Mouse (Mus musculus) brown adipose tissue, adult 24 weeks (tissue): ENCODE measurements around the gene Dmgdh. TPM values are rescaled to one million over a fixed set of nuclear protein-coding genes. Genes with fewer than 3 reads are reported as not detected.

Experiments
- H3K27ac ChIP-seq: fragments of 200-500 bp; replicated peaks from 2 replicates; pipeline ENCODE4 v1.5.1; 2012; ENCODE audit warnings: low read depth, mild to moderate bottlenecking, low read length
- H3K4me1 ChIP-seq: fragments of 200-500 bp; 2 replicates; pipeline ENCODE4 v1.6.1; 2012; ENCODE audit warnings: low read length, mixed read lengths; ENCODE audit not compliant: control insufficient read depth, insufficient read depth, insufficient read length
- H3K4me3 ChIP-seq: fragments of 200-500 bp; 2 replicates; pipeline ENCODE4 v1.5.1; 2012; ENCODE audit warnings: low read depth, mild to moderate bottlenecking, low read length, moderate library complexity; ENCODE audit not compliant: insufficient read depth
- polyA plus RNA-seq: library from polyadenylated mRNA; stranded (reverse); fragments of >200 nt; gene quantifications from 2 replicates; pipeline ENCODE4 v1.2.4, GENCODE M21; 2012; ENCODE audit not compliant: missing spikeins, insufficient read depth, insufficient read length

The Dmgdh gene
- polyA plus RNA-seq, 1 experiment: not detected

DNA sequence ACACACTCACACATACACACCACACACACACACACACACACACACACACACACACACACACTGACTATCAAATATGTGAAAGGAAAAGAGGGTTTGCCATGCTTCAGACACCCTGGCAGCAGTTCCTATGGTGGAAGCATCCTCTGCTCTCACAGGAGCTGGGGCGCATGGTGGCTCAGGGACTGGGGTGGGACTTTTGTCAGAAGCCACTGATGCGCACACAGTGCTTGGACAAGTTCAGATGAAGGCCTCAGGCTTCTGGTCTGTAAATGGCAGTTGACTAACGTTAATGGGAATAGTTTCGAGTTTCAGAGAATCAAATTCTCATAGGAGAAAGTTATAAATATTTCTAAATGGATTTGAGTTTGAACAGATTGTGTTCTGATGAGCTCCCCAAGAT is 11.0 kb downstream of the Dmgdh start:
- Histone ChIP-seq H3K4me3 (no peak overlapping the region), H3K4me1 (no peaks in the 10 kb centered on the region)

DNA sequence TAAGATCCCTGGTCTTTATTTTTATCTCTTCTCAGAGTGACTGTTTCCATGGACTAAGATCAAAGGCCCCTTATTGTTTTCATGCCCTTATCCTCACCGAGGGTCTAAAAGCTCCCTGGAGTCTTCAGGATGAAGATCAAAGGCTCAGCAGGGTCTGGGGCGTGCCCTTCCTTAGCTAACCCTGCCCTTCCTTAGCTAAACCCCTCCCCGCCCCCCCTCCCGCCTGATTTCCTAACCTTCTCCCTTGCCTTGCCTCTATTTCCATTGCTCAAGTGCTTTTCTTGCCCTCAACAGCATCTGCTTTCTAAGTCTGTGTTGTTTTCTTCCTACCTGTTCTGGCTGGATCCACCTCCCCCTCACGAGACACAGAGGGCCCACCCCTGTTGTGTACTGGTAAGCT is 13.1 kb downstream of the Dmgdh start:
- Histone ChIP-seq H3K4me3 (no peak overlapping the region), H3K27ac (no peak overlapping the region), H3K4me1 (no peaks in the 10 kb centered on the region)

More for the DNA sequence above, 11.0 kb downstream of the Dmgdh start:
- H3K27ac ChIP-seq: no peak overlapping the region

DNA sequence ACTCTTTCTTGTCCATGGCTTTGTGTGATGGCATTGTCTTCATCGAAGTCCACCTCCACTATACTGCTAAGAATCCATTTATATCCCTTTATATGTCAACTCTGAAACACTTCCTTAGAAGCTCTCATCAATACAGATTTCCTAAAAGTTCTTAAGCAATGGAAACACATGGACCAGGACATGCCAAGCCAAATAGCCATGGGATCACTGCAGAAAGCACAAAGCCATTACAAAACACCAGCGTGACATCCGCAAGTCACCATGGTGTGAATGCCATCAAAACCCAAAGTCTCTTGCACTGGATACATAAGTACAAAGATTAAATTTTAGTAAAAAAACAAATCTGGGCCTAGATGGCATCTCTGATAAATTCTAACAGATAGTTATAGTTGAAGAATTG is 15.3 kb downstream of the Dmgdh start:
- Histone ChIP-seq H3K4me3 (no peak overlapping the region), H3K27ac (no peak overlapping the region), H3K4me1 (no peaks in the 10 kb centered on the region)

DNA sequence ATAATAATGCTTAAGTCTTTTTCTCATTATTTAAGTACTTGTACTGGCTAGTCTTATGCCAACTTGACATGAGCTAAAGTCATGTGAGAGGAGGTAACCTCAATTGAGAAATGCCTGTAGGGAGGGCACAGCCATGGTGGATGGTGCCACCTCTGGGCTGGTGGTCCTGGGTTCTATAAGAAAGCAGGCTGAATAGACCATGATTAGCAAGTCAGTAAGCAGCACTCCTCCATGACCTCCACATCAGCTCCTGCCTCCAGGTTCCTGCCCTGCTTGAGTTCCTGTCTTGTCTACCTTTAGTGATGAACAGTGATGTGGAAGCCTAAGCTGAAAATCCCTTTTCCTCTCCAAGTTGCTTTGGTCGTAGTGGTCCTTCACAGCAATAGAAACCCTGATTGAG is 16.6 kb downstream of the Dmgdh start:
- no peak overlapping the region for H3K27ac ChIP-seq
- H3K4me1 ChIP-seq: no peaks in the 10 kb centered on the region

DNA sequence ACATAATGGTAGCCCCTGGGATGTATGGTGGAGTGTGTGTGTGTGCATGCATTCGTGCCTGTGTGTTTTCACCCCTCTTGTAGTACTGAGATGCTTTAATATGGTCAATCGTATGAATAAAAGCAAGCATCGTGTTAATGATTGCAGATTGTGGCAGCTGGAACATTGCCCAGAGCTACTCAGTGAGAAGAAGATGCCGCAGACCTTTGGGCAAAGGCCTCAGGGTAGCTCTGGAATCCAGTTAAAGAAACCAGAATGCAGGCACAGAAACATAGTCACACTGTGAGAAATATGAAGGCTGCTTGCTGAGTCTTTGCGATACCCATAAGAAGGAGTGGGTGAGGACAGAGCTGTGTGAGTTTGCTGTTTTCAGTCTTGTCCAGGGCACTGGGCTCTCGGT is 24.6 kb downstream of the Dmgdh start:
- Histone ChIP-seq H3K4me3 (no peak overlapping the region), H3K27ac (no peak overlapping the region), H3K4me1 (no peaks in the 10 kb centered on the region)

More for the DNA sequence above, 16.6 kb downstream of the Dmgdh start:
- no peak overlapping the region for H3K4me3 ChIP-seq

DNA sequence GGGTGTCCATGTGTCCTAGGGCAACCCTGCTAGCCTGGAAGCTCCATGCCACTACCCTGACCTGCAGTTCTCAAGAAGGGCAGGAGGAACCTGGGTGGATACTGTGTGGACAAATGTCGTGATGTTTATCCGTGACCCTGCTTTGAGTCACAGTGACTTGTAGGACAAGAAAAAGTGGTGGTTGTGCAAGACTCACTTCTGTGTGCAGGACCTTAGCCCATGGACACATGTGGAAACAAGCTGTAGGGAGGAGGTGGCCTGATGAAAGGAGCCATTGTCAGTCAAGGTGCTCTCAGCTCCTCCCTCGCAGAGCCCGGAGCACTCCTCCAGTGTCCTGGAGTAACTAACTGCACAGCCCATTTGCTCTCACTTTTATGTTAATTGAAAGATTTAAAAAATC is 31.5 kb downstream of the Dmgdh start:
- no peaks in the 10 kb centered on the region for H3K4me1 ChIP-seq
- H3K27ac ChIP-seq: no peak overlapping the region
- no peak overlapping the region for H3K4me3 ChIP-seq

DNA sequence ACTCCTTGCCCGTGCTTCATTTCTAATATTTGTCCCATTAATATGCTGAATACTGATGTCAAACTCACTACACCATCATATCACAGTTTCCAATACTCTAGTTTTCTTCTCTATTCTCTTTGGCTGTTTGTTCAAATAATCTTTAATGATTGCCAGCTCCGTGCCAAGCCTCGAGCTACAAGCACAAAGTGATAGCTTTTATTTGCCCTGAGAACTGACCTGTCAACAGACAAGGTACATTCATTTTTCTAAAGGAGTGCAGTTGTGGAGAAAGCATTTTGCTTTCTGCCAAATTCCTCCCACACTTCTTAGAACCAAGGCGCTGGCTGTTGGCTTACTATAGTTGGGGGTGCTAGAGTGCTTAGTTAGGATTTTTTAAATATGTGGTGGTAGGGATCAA is 33.0 kb downstream of the Dmgdh start:
- H3K4me3 ChIP-seq: no peak overlapping the region
- no peak overlapping the region for H3K27ac ChIP-seq
- no peaks in the 10 kb centered on the region for H3K4me1 ChIP-seq

DNA sequence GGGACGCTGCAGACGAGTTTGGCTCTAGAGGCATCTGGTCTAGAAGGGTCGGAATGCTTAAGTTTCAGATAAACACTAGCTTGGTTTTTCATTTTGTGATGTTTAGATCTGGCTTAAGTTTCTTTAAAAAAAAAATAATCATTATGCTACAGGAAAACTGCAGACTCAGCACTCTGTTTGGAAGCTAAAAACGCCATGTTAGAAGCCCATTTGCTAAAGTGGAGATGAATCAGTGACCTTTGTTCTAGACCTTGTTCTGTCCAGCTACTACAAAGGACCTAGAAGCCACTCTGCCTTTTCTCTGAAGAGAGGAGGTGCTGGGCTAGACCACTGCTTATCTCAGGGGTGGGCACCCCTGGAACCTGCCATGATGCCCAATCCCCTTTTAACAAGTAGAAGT is 36.1 kb downstream of the Dmgdh start:
- Histone ChIP-seq H3K4me1 (no peaks in the 10 kb centered on the region), H3K4me3 (no peak overlapping the region), H3K27ac (no peak overlapping the region)

DNA sequence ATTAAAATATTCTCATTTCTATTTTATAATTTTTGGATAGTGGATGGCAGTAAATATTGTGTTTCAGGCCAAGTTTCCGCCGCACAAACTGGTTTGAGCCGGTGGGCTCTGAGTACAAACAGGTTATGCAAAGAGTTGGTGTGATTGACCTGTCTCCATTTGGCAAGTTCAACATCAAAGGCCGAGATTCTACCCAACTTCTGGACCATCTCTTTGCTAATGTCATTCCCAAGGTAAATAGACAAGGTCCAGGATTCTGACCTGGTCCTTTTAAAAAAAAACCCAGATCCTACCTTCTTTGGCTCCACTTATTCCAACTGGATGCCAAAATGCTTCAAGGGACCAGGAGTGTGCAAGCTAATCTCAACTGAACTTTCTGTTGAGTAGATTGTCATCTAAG is 37.0 kb downstream of the Dmgdh start:
- H3K27ac ChIP-seq: no peak overlapping the region

DNA sequence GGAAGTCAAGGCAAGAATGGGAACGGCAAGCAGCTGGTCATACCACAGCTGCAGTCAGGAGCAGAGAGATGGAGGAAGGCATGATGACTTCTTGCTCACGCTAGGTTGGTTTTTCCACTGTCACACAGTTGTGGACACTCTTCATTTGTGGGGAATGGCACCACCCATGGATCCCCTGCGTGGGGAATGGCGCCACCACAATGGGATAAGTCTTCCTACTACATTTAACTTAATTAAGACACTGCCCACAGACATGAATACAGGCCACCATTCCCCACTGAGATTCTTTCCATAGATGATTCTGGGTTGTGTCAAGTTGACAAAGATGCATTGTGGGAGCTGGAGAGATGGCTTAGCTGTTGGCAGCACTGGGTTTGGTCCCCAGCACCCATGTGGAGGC is 38.1 kb downstream of the Dmgdh start:
- H3K27ac ChIP-seq: no peak overlapping the region
- no peak overlapping the region for H3K4me3 ChIP-seq
- no peaks in the 10 kb centered on the region for H3K4me1 ChIP-seq

More for the DNA sequence above, 37.0 kb downstream of the Dmgdh start:
- Histone ChIP-seq H3K4me1 (no peaks in the 10 kb centered on the region), H3K4me3 (no peak overlapping the region)

DNA sequence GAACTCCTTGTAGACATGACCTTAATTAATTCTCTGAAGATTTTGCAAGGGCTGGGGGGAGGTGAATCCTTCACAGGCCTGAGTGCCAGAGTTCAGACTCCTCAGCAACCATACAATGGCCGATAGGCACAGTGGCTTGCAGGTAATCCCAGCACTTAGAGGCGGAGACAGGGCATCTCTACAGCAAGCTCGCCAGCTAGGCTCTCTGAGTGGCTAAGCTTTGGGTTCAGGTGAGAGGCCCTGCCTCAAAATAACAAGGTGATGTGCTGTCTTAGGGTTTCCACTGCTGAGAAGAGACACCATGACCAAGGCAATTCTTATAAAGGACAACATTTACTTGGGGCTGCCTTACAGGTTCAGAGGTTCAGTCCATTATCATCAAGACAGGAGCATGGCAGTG is 39.6 kb downstream of the Dmgdh start:
- Histone ChIP-seq H3K4me3 (no peak overlapping the region), H3K4me1 (no peaks in the 10 kb centered on the region), H3K27ac (no peak overlapping the region)

DNA sequence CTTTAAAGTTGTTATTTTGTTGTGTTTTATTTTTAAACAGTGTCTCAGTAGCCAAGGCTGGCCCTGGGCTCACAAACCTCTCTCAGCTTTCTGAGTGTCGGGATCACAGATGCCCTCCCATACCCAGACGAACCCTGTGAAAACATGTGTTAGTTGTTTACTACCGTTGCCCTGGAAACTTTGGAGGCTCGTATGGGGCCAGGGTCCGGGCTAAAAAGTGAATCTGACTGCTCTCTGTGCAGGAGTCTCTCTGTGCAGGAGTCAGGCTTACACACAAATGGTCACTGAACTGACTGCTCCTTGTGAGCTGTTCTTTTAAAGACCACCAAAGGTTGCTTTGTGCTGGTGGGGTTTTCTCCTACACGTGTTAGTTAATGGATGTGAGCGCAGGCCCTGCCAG is 42.9 kb downstream of the Dmgdh start:
- no peak overlapping the region for H3K27ac ChIP-seq
- H3K4me3 ChIP-seq: no peak overlapping the region
- H3K4me1 ChIP-seq: no peaks in the 10 kb centered on the region

DNA sequence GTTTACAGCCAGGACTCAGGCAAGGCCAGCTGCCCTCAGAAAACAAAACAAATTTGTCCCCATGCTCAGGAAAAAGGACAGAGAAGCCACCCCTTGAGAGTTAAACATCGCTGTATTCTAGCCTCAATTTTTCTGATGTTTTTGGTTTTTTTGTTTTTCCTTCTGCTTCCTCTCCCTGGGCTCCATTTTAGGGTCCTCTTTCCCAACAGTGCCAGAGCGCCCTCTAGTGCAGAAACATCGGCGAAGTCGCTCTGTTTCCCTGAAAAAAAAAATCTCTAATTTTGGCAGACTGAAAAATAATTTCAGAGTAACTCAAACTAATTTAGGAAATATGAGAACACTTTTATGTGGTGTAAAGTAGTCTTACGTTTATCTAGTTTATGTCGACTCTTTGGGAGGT is 44.7 kb downstream of the Dmgdh start:
- no peak overlapping the region for H3K27ac ChIP-seq
- no peak overlapping the region for H3K4me3 ChIP-seq
- H3K4me1 ChIP-seq: no peaks in the 10 kb centered on the region

DNA sequence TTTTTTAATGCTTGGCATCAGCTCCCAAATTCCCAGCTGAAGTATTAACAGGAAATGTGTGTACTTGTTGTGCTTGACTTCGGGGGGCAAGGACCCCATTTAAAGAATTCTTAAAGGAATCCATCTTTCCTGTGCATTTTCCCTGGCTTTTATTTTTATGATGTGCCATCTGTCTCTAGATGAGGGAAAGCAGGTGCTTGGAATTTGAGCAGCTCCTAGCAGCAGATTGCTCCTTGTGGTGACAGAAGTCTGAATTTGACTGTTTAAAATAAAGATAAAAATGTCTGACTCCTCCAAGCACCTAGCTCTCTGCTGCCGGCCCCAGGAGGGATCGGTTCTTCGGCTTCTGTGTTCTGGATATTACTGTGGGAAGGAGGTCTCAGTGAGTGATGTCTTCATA is 47.7 kb downstream of the Dmgdh start:
- Histone ChIP-seq H3K4me1 (no peaks in the 10 kb centered on the region), H3K4me3 (no peak overlapping the region), H3K27ac (no peak overlapping the region)

DNA sequence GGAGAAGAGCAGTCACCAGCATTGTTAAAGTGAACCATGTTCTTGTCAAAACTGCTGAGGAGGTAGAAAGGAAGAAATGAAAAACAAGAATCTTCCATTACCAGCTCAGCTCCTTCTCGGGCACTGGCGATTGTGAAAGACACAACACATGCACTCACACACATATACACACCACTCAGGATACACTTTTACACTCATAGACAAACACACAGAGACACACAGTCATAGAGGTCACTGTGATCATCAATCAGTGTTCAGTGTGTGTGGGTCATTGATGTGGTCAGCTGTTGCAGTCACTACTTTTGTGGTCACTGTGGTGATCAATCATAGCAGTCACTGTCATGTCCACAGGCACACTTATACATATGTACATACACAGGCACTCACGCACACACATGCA is 49.2 kb downstream of the Dmgdh start:
- Histone ChIP-seq H3K27ac (no peak overlapping the region), H3K4me3 (no peak overlapping the region), H3K4me1 (no peaks in the 10 kb centered on the region)

DNA sequence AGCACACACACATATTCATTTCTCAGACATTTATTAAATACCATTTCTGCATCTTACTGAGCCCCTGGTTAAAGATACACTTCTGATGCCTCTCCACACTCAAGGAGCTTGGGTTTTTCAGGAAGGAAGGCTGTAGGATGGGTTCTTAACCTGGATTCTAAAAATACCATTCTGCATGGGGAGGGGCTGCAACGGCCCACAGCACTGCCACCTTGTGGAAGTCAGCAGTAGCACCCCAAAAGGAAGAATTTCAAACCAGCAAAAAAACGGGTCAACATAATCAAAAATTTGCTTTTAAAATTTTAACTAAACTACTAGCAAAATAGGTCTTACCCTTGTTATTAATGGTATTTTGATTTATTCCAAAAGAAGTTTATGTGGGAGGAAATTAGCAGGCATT is 50.0 kb downstream of the Dmgdh start:
- Histone ChIP-seq H3K4me3 (no peak overlapping the region), H3K27ac (no peak overlapping the region), H3K4me1 (no peaks in the 10 kb centered on the region)

DNA sequence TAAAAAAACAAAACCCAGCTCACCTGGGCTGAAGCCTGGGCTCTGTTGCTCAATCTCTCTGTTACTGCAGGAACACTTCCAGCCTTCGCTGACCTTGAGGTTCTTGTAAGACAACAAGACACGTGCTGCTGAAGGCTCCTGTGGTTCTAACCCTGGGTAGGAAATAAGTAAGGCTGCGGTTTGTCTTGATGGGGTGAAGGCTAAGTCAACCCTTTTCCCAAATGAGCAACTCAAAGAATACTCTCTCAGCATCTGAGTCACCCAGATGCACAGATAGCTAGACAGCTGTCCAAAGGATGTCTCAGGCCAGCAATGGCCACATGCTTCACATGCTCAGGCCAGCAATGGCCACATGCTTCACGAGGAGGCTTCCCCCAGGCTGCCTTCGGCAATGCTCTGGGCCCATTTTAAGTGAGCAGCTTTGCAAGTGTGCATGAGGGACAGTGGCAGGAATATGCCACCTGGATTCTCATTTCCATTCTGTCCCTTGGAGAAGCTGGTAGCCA is 61.0 kb downstream of the Dmgdh start:
- no peak overlapping the region for H3K27ac ChIP-seq
- no peak overlapping the region for H3K4me3 ChIP-seq
- H3K4me1 ChIP-seq: no peaks in the 10 kb centered on the region
